Mouse (Mus musculus): ENCODE measurements at regions not wholly inside any gene's neighbourhood (a gene's known extent, or its start where the extent isn't known, plus 50 kb on each side); places are given as distances from the start of the nearest gene placed in this dataset.

DNA sequence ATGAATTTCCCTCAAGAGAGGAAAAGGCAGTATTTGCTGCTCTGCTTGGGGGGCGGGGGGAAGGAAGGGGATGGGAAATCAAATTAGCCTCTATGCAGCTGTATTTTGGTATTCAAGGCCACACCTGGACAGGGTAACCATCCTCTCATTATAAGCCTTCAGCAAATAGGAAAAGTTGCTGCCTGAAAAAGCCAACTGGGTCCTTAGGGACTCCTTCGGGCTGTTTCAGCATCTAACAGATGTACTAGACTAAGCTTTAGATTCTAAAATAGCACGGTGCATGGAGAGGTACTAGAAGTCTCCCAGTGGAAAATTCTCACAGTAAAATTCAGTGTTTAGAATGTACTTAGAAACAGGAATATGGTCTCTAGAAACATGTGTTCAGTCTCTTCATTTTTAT is 183.1 kb downstream of the Gm13691 start:
- no peak for TF ChIP-seq CTCF (IDR thresholded peaks at IDR 0.05; ENCODE audit: control insufficient read depth, insufficient read depth, insufficient replicate concordance, low read depth, low read length)
- TF ChIP-seq POLR2A (IDR thresholded peaks at IDR 0.05; ENCODE audit: control insufficient read depth, low read depth, low read length), result no peak
- no peaks in the 10 kb centered on the region for H3K4me1 ChIP-seq (ENCODE audit: control insufficient read depth, insufficient read depth, low read length)
- no peaks in the 10 kb centered on the region for H3K36me3 ChIP-seq (ENCODE audit: control insufficient read depth, insufficient read depth, low read length)
- no peak overlapping the region for H3K27ac ChIP-seq (ENCODE audit: control insufficient read depth, insufficient read depth, low read depth, low read length)
- H3K4me3 ChIP-seq (ENCODE audit: control insufficient read depth, low read depth, low read length), result no peak overlapping the region
- no peaks in the 10 kb centered on the region for H3K27me3 ChIP-seq (ENCODE audit: control insufficient read depth, insufficient read depth, low read length)

DNA sequence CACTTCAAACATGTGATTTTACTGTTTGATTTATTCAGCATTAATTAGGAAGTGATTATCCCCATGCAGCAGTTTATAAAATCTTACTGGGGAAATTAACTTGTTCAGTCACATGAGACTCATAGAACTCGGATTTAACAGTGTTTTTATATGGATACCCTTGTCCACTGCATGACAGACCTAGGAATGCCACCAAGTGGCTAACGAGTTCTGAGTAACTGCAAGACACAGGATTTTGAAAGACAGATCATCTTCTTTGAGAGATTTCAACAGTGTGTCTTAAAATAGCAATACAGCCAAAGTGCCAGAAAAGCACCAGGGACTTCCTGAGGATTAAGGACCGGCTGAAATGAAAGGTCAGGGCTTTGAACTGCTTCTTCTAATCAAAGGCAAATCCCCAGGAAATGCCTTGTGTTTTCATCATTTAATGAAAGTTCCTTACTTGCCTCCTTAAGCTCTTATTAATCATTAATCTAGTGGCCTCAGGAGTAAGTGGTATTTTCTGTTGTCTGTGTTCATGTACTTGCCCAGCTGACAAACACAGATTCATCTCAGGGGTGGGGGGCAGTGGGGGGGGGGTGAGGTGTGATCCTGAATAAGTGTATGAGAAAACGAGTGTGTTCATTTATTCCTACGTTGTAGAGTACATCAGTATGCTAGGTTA is 193.4 kb downstream of the Gm13691 start:
- H3K36me3 ChIP-seq (ENCODE audit: control insufficient read depth, insufficient read depth, low read length), result no peaks in the 10 kb centered on the region
- no peak overlapping the region for H3K27ac ChIP-seq (ENCODE audit: control insufficient read depth, insufficient read depth, low read depth, low read length)
- H3K27me3 ChIP-seq (ENCODE audit: control insufficient read depth, insufficient read depth, low read length), result no peaks in the 10 kb centered on the region
- no peak overlapping the region for H3K4me3 ChIP-seq (ENCODE audit: control insufficient read depth, low read depth, low read length)
- H3K4me1 ChIP-seq (ENCODE audit: control insufficient read depth, insufficient read depth, low read length), result peaks cover 5% of the 10 kb centered on the region
- no peak for TF ChIP-seq CTCF (IDR thresholded peaks at IDR 0.05; ENCODE audit: control insufficient read depth, insufficient read depth, insufficient replicate concordance, low read depth, low read length)
- TF ChIP-seq POLR2A (IDR thresholded peaks at IDR 0.05; ENCODE audit: control insufficient read depth, low read depth, low read length), result no peak

DNA sequence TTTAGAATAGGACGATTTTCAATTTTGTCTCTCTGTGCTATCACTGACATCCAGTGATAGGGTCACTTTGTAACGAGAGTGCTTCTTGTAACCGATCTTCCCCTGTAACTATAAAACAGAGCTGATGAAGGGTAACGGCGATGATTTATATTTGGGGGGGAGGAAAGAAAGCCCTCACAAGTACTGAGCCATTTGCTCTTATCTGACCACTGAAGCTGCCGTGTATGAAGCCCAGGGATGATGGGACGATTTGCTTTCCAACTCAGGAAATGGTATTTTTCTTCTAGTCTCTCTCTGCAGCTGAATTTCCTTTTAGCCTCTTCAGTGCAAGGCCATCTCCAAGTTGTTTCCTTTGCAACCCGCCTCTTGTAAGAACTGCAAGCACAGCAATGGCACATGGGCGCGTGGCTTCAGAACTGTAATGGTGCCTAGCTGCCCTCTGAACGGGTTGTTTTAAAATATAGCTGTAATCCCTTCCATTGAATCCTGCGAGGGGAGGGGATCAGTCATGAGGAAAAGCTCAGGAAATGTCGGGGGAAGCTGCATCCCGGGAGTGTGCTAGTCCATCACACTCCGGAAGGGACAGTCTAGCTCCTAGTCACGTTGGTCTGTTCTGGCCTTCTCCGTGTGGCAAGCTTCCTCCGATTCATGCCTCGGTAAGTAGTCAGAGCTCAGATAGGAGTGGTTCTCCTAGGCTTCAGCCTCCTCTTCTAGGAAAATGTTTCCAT is 194.1 kb downstream of the Gm13691 start:
- Histone ChIP-seq H3K36me3 (ENCODE audit: control insufficient read depth, insufficient read depth, low read length) (no peaks in the 10 kb centered on the region), H3K27me3 (ENCODE audit: control insufficient read depth, insufficient read depth, low read length) (no peaks in the 10 kb centered on the region), H3K27ac (ENCODE audit: control insufficient read depth, insufficient read depth, low read depth, low read length) (peak overlapping the region; percentile 54), H3K4me3 (ENCODE audit: control insufficient read depth, low read depth, low read length) (peak overlapping the region; percentile 3), H3K4me1 (ENCODE audit: control insufficient read depth, insufficient read depth, low read length) (peaks cover 5% of the 10 kb centered on the region)
- no peak for TF ChIP-seq POLR2A (IDR thresholded peaks at IDR 0.05; ENCODE audit: control insufficient read depth, low read depth, low read length)
- no peak for TF ChIP-seq CTCF (IDR thresholded peaks at IDR 0.05; ENCODE audit: control insufficient read depth, insufficient read depth, insufficient replicate concordance, low read depth, low read length)

DNA sequence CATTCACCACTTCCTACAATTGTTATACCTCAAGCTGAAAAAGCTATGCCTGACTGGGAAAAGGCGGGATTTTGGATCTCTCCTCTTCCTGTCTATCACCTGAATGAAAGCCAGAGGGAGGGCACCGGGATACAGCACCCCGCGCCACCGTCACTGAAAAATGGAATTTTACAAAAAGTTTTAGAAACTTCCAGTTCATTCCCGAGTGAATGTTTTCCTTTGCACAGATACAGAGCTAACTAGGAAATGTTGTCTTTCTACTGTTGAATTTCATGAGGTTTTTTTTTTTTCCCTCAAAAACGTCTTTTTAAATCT is 194.6 kb downstream of the Gm13691 start:
- Histone ChIP-seq H3K36me3 (ENCODE audit: control insufficient read depth, insufficient read depth, low read length) (no peaks in the 10 kb centered on the region), H3K4me3 (ENCODE audit: control insufficient read depth, low read depth, low read length) (no peak overlapping the region; the same call in 1 of the 2 replicates), H3K4me1 (ENCODE audit: control insufficient read depth, insufficient read depth, low read length) (peaks cover 5% of the 10 kb centered on the region), H3K27me3 (ENCODE audit: control insufficient read depth, insufficient read depth, low read length) (no peaks in the 10 kb centered on the region), H3K27ac (ENCODE audit: control insufficient read depth, insufficient read depth, low read depth, low read length) (peak overlapping the region; percentile 54)
- TF ChIP-seq POLR2A (IDR thresholded peaks at IDR 0.05; ENCODE audit: control insufficient read depth, low read depth, low read length), result no peak
- TF ChIP-seq CTCF (IDR thresholded peaks at IDR 0.05; ENCODE audit: control insufficient read depth, insufficient read depth, insufficient replicate concordance, low read depth, low read length), result no peak

DNA sequence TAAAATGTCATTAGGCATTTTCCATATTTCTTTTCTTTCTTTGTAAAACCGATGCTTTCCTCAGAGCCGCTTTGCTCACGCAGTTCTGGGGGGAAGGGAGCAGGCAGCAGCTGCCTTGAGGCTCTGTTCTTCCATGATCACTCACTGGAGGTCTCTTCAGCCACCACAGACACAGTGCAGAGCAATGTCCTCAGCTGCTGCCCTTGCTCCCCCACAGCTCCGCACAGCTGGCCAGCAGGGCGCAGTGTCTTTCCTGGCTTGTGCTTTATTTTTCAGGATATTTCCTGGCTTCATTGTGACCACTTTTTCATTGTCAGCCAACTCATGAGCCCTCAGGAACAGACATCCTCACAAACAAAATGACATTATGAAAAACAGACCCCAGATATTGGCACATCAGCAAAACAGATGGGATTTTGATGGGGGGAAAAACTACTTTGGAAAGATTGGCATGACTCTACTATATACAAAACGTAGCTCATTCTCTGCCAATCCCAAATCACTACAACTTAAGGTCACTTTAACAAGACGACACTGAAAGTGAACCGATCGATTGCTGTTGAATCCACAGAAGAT is 195.9 kb downstream of the Gm13691 start:
- H3K27ac ChIP-seq (ENCODE audit: control insufficient read depth, insufficient read depth, low read depth, low read length), result peak overlapping the region; percentile 54; the same call in 1 of the 2 replicates
- H3K4me1 ChIP-seq (ENCODE audit: control insufficient read depth, insufficient read depth, low read length), result peaks cover 5% of the 10 kb centered on the region
- H3K36me3 ChIP-seq (ENCODE audit: control insufficient read depth, insufficient read depth, low read length), result no peaks in the 10 kb centered on the region
- TF ChIP-seq POLR2A (IDR thresholded peaks at IDR 0.05; ENCODE audit: control insufficient read depth, low read depth, low read length) (no peak), CTCF (IDR thresholded peaks at IDR 0.05; ENCODE audit: control insufficient read depth, insufficient read depth, insufficient replicate concordance, low read depth, low read length) (peak; percentile 8; the same call in 1 of the 2 replicates)
- H3K27me3 ChIP-seq (ENCODE audit: control insufficient read depth, insufficient read depth, low read length), result no peaks in the 10 kb centered on the region
- no peak overlapping the region for H3K4me3 ChIP-seq (ENCODE audit: control insufficient read depth, low read depth, low read length)

DNA sequence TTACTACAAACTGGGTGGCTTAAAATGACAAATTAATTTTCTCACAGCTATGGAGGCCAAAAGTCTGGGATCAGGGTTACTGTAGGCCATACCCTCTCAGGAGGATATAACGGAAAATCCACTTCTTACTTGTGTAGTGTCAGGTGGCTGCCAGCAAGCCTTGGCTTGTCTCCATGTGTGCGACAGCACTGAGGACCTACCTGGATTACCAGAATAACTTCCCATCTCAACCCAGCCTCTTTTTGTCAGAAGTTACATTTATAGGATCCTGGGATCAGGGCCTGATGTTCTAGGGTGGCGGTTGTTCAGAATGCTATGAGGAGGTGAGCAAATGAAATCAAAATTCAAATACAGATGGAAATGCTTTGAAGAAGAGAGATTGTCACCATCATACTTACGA is 197.1 kb downstream of the Gm13691 start:
- H3K4me1 ChIP-seq (ENCODE audit: control insufficient read depth, insufficient read depth, low read length), result peaks cover 5% of the 10 kb centered on the region
- no peak overlapping the region for H3K4me3 ChIP-seq (ENCODE audit: control insufficient read depth, low read depth, low read length)
- no peaks in the 10 kb centered on the region for H3K36me3 ChIP-seq (ENCODE audit: control insufficient read depth, insufficient read depth, low read length)
- TF ChIP-seq POLR2A (IDR thresholded peaks at IDR 0.05; ENCODE audit: control insufficient read depth, low read depth, low read length), result no peak
- no peak for TF ChIP-seq CTCF (IDR thresholded peaks at IDR 0.05; ENCODE audit: control insufficient read depth, insufficient read depth, insufficient replicate concordance, low read depth, low read length)
- H3K27me3 ChIP-seq (ENCODE audit: control insufficient read depth, insufficient read depth, low read length), result no peaks in the 10 kb centered on the region
- H3K27ac ChIP-seq (ENCODE audit: control insufficient read depth, insufficient read depth, low read depth, low read length), result no peak overlapping the region

DNA sequence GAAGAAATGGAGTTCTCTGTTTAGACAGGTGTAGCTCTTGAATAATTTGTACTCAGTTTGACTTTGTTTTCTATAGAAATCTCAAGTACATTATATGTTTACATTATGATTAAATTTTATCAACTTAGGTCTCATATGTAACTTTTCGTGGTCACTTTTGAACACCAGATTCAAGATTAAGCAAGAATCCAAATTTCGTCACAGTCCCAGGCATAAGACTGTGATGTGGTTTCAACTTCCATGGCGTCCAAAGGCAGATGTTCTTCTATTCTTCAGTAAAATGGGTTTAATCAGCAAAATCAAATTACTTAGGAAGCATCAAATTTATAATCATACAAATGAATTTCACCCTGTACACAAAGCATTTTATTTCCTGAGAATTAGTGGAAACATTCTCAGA is 198.9 kb downstream of the Gm13691 start:
- H3K27me3 ChIP-seq (ENCODE audit: control insufficient read depth, insufficient read depth, low read length), result no peaks in the 10 kb centered on the region
- H3K4me3 ChIP-seq (ENCODE audit: control insufficient read depth, low read depth, low read length), result no peak overlapping the region
- H3K27ac ChIP-seq (ENCODE audit: control insufficient read depth, insufficient read depth, low read depth, low read length), result no peak overlapping the region
- H3K36me3 ChIP-seq (ENCODE audit: control insufficient read depth, insufficient read depth, low read length), result no peaks in the 10 kb centered on the region
- TF ChIP-seq POLR2A (IDR thresholded peaks at IDR 0.05; ENCODE audit: control insufficient read depth, low read depth, low read length) (no peak), CTCF (IDR thresholded peaks at IDR 0.05; ENCODE audit: control insufficient read depth, insufficient read depth, insufficient replicate concordance, low read depth, low read length) (no peak)
- peaks cover 4% of the 10 kb centered on the region for H3K4me1 ChIP-seq (ENCODE audit: control insufficient read depth, insufficient read depth, low read length)
